Mouse (Mus musculus) cerebellum, postnatal 4 days (tissue): Measurements from ENCODE around the gene Gm281.

ENCODE experiments used
- DNase-seq, 2 experiments: peaks; one replicate each; pipeline ENCODE4 v3.0.0; 2022; ENCODE audit warnings: low spot score in 2 of 2, mixed read lengths in 1 of 2

The Gm281 gene

DNA sequence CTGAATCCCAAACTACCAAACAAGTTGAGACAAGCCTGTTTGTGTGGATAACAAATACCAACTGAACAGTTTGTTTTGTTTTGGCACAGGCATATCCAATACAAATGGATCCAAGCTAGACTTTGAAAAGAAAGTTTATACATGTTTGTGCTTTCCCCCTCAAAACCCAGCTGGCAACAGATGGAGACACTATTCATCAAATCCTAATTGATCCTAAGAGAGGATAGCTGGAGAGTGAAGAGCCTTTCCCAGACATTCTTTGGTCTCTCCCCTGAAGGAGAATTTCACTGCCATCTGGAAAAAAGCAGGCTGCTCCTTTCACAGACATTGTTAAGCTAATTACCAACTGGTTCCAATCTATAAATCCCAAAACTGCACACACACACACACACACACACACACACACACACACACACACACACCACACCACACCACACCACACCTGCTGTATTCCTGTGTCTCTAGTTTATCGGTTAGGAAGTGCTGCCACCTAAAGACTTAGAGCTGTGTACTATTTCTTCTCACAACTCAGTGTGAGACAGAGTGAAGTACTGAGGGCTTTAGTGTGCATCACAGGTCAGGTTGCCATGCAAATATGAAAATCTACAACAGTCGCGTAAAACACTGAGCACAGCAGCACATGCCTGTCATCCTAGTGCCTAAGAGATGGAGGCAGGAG lies 101.3 kb downstream of the Gm281 start:
- no peak for DNase-seq

GRCm38 (mm10) chr14:13790446-13790845 lies 123.8 kb downstream of the Gm281 start:
- no peak for DNase-seq

- DNase-seq: no peak
These were observed 124.3 kb downstream of the Gm281 start for GRCm38 (mm10) chr14:13790001-13790400.

DNA sequence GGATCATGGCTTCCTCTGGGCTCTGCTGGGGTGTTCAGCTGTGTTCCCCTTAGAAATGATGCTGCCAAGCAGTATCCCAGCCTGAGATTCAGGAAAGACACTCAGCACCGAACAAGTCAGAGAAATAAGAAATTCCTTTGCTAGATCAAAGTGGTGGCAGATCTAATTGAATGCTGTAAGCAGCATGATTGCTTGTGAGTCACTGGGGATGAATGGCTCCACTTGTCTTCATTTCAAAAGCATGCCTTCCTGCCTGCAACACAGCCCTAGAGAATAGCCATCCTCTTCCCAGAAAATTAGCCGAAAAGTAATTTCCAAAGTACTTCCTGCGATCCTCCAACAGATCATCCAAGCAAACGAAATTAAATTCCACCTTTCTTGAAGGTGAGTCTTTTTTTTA lies 131.3 kb downstream of the Gm281 start:
- no peak for DNase-seq

DNA sequence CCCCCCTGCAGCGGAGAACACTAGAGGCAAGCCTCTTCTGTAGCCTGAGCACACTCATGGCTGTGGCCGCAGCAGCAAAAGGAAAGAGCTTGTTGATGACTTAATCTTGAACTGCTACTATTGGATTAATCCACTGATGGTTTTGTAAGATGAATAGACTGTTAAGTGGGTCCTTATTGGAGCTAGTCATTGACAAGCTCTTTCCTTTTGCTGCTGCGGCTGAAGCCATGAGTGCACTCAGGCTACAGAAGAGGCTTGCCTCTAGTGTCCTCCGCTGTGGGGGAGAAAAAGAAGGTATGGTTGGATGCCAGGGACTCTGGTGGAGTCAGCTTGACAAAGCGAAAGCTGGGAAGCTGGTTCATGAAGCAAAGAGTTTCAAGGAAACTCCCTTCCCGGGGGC lies 135.9 kb downstream of the Gm281 start:
- no peak for DNase-seq

GRCm38 (mm10) chr14:13771163-13771562 lies 143.1 kb downstream of the Gm281 start:
- DNase-seq: no peak

GRCm38 (mm10) chr14:13770686-13771085 lies 143.6 kb downstream of the Gm281 start:
- DNase-seq: no peak
